Mouse (Mus musculus) thymus, adult 2 months (tissue): ENCODE measurements around the gene Synpo2.

ENCODE experiments used
- CTCF ChIP-seq: fragments of 200-500 bp; IDR thresholded peaks from 2 replicates; pipeline ENCODE4 v1.5.1; 2012; ENCODE audit warnings: mild to moderate bottlenecking, control low read depth, low read length, moderate library complexity, borderline replicate concordance; ENCODE audit not compliant: control insufficient read depth, poor library complexity, insufficient read depth; ENCODE audit errors: extremely low read depth
- POLR2A ChIP-seq: fragments of 200-500 bp; IDR thresholded peaks from 2 replicates; pipeline ENCODE4 v1.6.1; 2012; ENCODE audit warnings: mild to moderate bottlenecking, low read length, control low read depth, moderate library complexity; ENCODE audit not compliant: control insufficient read depth, poor library complexity, insufficient read depth; ENCODE audit errors: extremely low read depth

- TF ChIP-seq POLR2A = no peak
- no peak for TF ChIP-seq CTCF
Observed at GRCm38 (mm10) chr3:123066836-123067235, 169.1 kb downstream of the Synpo2 start.
